Mouse (Mus musculus): ENCODE measurements around the gene Bcl2l2.

Bcl2l2 gene

GRCm38 (mm10) chr14:54936831-54937160, 53.6 kb downstream of the Bcl2l2 start:
- no peak for DNase-seq (ENCODE audit: low read depth, low spot score)

GRCm38 (mm10) chr14:54937361-54938182, 54.4 kb downstream of the Bcl2l2 start:
- DNase-seq (ENCODE audit: low read depth, low spot score) = no peak
